Mouse (Mus musculus) midbrain, embryonic 16.5 days (tissue): ENCODE results near the gene Nipsnap2. TPM values are rescaled to one million over a fixed set of nuclear protein-coding genes. Genes with fewer than 3 reads are reported as not detected.

ENCODE experiments used
- ATAC-seq: fragments of 200-750 bp; cut with Nextera tagmentation; 2 replicates; pipeline ENCODE4 v1.8.0; 2017; ENCODE audit warnings: moderate TSS enrichment
- H3K27ac ChIP-seq: fragments of 300-500 bp; sonication (generic); 2 replicates; pipeline ENCODE4 v1.5.1; 2014; ENCODE audit warnings: mild to moderate bottlenecking, low read length, mixed read lengths
- H3K27me3 ChIP-seq: fragments of 300-500 bp; sonication (generic); 2 replicates; pipeline ENCODE4 v1.6.1; 2014; ENCODE audit warnings: low read depth, low read length, mixed read lengths; ENCODE audit not compliant: control insufficient read depth, insufficient read depth
- H3K36me3 ChIP-seq: fragments of 300-500 bp; sonication (generic); 2 replicates; pipeline ENCODE4 v1.6.1; 2014; ENCODE audit warnings: mild to moderate bottlenecking, low read length, moderate library complexity, mixed read lengths; ENCODE audit not compliant: control insufficient read depth, insufficient read depth
- H3K4me1 ChIP-seq: fragments of 300-500 bp; sonication (generic); 2 replicates; pipeline ENCODE4 v1.6.1; 2014; ENCODE audit warnings: mild to moderate bottlenecking, low read length, mixed read lengths; ENCODE audit not compliant: control insufficient read depth, insufficient read depth
- H3K4me2 ChIP-seq: fragments of 300-500 bp; sonication (generic); 2 replicates; pipeline ENCODE4 v1.6.1; 2014; ENCODE audit warnings: mild to moderate bottlenecking, low read length, mixed read lengths
- H3K4me3 ChIP-seq: fragments of 300-500 bp; sonication (generic); 2 replicates; pipeline ENCODE4 v1.5.1; 2014; ENCODE audit warnings: low read depth, mild to moderate bottlenecking, low read length, moderate library complexity, mixed read lengths
- H3K9ac ChIP-seq: fragments of 300-500 bp; sonication (generic); 2 replicates; pipeline ENCODE4 v1.6.1; 2014; ENCODE audit warnings: low read depth, low read length, mixed read lengths
- H3K9me3 ChIP-seq: fragments of 300-500 bp; sonication (generic); replicated peaks from 2 replicates; pipeline ENCODE4 v1.6.1; 2014; ENCODE audit warnings: mild to moderate bottlenecking, low read length, mixed read lengths; ENCODE audit not compliant: control insufficient read depth, poor library complexity, severe bottlenecking
- WGBS: fragments of 180-500 bp; shearing (Covaris S2); extraction: QIAGEN DNeasy Blood & Tissue Kit; methylation state at CpG from one replicate; pipeline ENCODE4 v1.1.7; 2014; 5-methylcytosine and 5-hydroxymethylcytosine counted together
- polyA plus RNA-seq: library from polyadenylated mRNA; unstranded; fragments of >200 nt; fragmentation: Nextera tagmentation; extraction: Ambion mirVana; gene quantifications from 2 replicates; pipeline ENCODE4 v1.2.1, GENCODE M21; 2015

The Nipsnap2 gene
- polyA plus RNA-seq, 1 experiment from 2014 or later: 90.4 TPM

GRCm38 (mm10) chr5:129717016-129717415, 7.8 kb upstream of the Nipsnap2 start:
- 92% methylated on average over 9 of the region's 9 CpGs for WGBS
- Histone ChIP-seq H3K27me3 (no peaks in the 10 kb centered on the region), H3K9ac (no peak overlapping the region), H3K4me3 (no peak overlapping the region), H3K4me1 (peaks cover 7% of the 10 kb centered on the region), H3K4me2 (no peak overlapping the region), H3K36me3 (peaks cover 10% of the 10 kb centered on the region), H3K9me3 (no peaks in the 10 kb centered on the region), H3K27ac (no peak overlapping the region)
- no peak for ATAC-seq

GRCm38 (mm10) chr5:129720176-129720575, 4.7 kb upstream of the Nipsnap2 start:
- Histone ChIP-seq H3K9me3 (no peaks in the 10 kb centered on the region), H3K36me3 (peaks cover 10% of the 10 kb centered on the region), H3K4me3 (no peak overlapping the region), H3K27ac (no peak overlapping the region), H3K4me1 (peaks cover 7% of the 10 kb centered on the region), H3K9ac (no peak overlapping the region), H3K4me2 (no peak overlapping the region), H3K27me3 (no peaks in the 10 kb centered on the region)
- WGBS: 91% methylated on average over 3 of the region's 3 CpGs
- no peak for ATAC-seq

GRCm38 (mm10) chr5:129724268-129724667, 595 bp upstream of the Nipsnap2 start:
- Histone ChIP-seq H3K27ac (no peak overlapping the region), H3K4me1 (peaks cover 13% of the 10 kb centered on the region), H3K4me2 (peak overlapping the region; percentile 63), H3K9me3 (no peaks in the 10 kb centered on the region), H3K27me3 (no peaks in the 10 kb centered on the region), H3K4me3 (peak overlapping the region; percentile 85), H3K36me3 (0 out of 2 replicates have a peak, but pooled peaks cover 2% of the 10 kb centered on the region), H3K9ac (peak overlapping the region; percentile 97; the same call in 1 of the 2 replicates)
- no peak for ATAC-seq
- WGBS: 56% methylated on average over 4 of the region's 4 CpGs

GRCm38 (mm10) chr5:129725774-129726392, 1.0 kb downstream of the Nipsnap2 start:
- Histone ChIP-seq H3K27ac (peak overlapping the region; percentile 93), H3K9me3 (no peaks in the 10 kb centered on the region), H3K9ac (peak overlapping the region; percentile 97), H3K4me3 (peak overlapping the region; percentile 85), H3K4me1 (peaks cover 16% of the 10 kb centered on the region), H3K27me3 (no peaks in the 10 kb centered on the region), H3K36me3 (no peaks in the 10 kb centered on the region), H3K4me2 (peak overlapping the region; percentile 63)
- no peak for ATAC-seq
- 12% methylated on average over 7 of the region's 7 CpGs for whole genome bisulfite sequencing

- no peak overlapping the region for H3K27ac ChIP-seq
- H3K36me3 ChIP-seq: no peaks in the 10 kb centered on the region
- no peak for ATAC-seq
- WGBS: 95% methylated on average over 3 of the region's 3 CpGs
- H3K4me2 ChIP-seq: no peak overlapping the region
- H3K4me1 ChIP-seq: peaks cover 16% of the 10 kb centered on the region
- H3K9me3 ChIP-seq: no peaks in the 10 kb centered on the region
- no peaks in the 10 kb centered on the region for H3K27me3 ChIP-seq
- H3K4me3 ChIP-seq: no peak overlapping the region
- no peak overlapping the region for H3K9ac ChIP-seq
These were observed 1.9 kb downstream of the Nipsnap2 start for GRCm38 (mm10) chr5:129726784-129727183.

- no peak for ATAC-seq
- Histone ChIP-seq H3K9ac (no peak overlapping the region), H3K27me3 (no peaks in the 10 kb centered on the region), H3K27ac (no peak overlapping the region), H3K9me3 (no peaks in the 10 kb centered on the region), H3K4me3 (no peak overlapping the region), H3K36me3 (no peaks in the 10 kb centered on the region), H3K4me1 (peaks cover 16% of the 10 kb centered on the region), H3K4me2 (no peak overlapping the region)
- 66% methylated on average over 11 of the region's 11 CpGs for WGBS
These were observed 4.4 kb downstream of the Nipsnap2 start for GRCm38 (mm10) chr5:129729286-129729685.

GRCm38 (mm10) chr5:129730344-129730743, 5.5 kb downstream of the Nipsnap2 start:
- Histone ChIP-seq H3K4me3 (no peak overlapping the region), H3K4me2 (no peak overlapping the region), H3K9ac (no peak overlapping the region), H3K9me3 (no peaks in the 10 kb centered on the region), H3K4me1 (peaks cover 16% of the 10 kb centered on the region), H3K36me3 (no peaks in the 10 kb centered on the region), H3K27ac (no peak overlapping the region), H3K27me3 (no peaks in the 10 kb centered on the region)
- WGBS: 81% methylated on average over 11 of the region's 11 CpGs
- no peak for ATAC-seq

GRCm38 (mm10) chr5:129731021-129731420, 6.2 kb downstream of the Nipsnap2 start:
- WGBS: 86% methylated on average over 5 of the region's 5 CpGs
- no peak overlapping the region for H3K27ac ChIP-seq
- no peak for ATAC-seq

GRCm38 (mm10) chr5:129740976-129741375, 16.1 kb downstream of the Nipsnap2 start:
- no peaks in the 10 kb centered on the region for H3K27me3 ChIP-seq
- H3K9me3 ChIP-seq: no peaks in the 10 kb centered on the region
- no peak for ATAC-seq
- 100% methylated on average over 1 of the region's 1 CpGs for WGBS
- no peak overlapping the region for H3K4me3 ChIP-seq
- no peak overlapping the region for H3K27ac ChIP-seq
- no peak overlapping the region for H3K9ac ChIP-seq
- no peaks in the 10 kb centered on the region for H3K4me1 ChIP-seq
- H3K36me3 ChIP-seq: peaks cover 16% of the 10 kb centered on the region
- H3K4me2 ChIP-seq: no peak overlapping the region

More at GRCm38 (mm10) chr5:129731021-129731420, 6.2 kb downstream of the Nipsnap2 start:
- Histone ChIP-seq H3K4me1 (peaks cover 15% of the 10 kb centered on the region), H3K36me3 (no peaks in the 10 kb centered on the region), H3K27me3 (no peaks in the 10 kb centered on the region), H3K4me3 (no peak overlapping the region), H3K4me2 (no peak overlapping the region), H3K9me3 (no peaks in the 10 kb centered on the region), H3K9ac (no peak overlapping the region)
